Mouse (Mus musculus) fibroblast of lung, adult 2 months (primary cell): Measurements from ENCODE around the gene Acad11.

ENCODE experiments used
- DNase-seq: peaks from one replicate; pipeline ENCODE4 v3.0.0-alpha.2; 2011; ENCODE audit warnings: low read depth

Gene Acad11

GRCm38 (mm10) chr9:104063244-104063961, at the start of gene Acad11:
Gene Acad11, plus strand, starts transcription at chr9:104063377.
- DNase-seq: peak; percentile 94

- peak; percentile 67 for DNase-seq
These were observed 48.7 kb upstream of the Acad11 start for GRCm38 (mm10) chr9:104014526-104014925.

- DNase-seq: no peak
These were observed 42.2 kb upstream of the Acad11 start for GRCm38 (mm10) chr9:104021026-104021425.

GRCm38 (mm10) chr9:104027186-104027585, 36.0 kb upstream of the Acad11 start:
- DNase-seq: no peak

GRCm38 (mm10) chr9:104029861-104030260, 33.3 kb upstream of the Acad11 start:
- no peak for DNase-seq

- no peak for DNase-seq
These were observed 28.9 kb upstream of the Acad11 start for GRCm38 (mm10) chr9:104034231-104034630.

- DNase-seq: no peak
These were observed 28.5 kb upstream of the Acad11 start for GRCm38 (mm10) chr9:104034718-104035117.

- peak; percentile 27 for DNase-seq
These were observed 27.7 kb upstream of the Acad11 start for GRCm38 (mm10) chr9:104035261-104036015.

GRCm38 (mm10) chr9:104038266-104038665, 24.9 kb upstream of the Acad11 start:
- DNase-seq: no peak

GRCm38 (mm10) chr9:104039031-104039695, 24.0 kb upstream of the Acad11 start:
- no peak for DNase-seq

- DNase-seq: no peak
These were observed 23.4 kb upstream of the Acad11 start for GRCm38 (mm10) chr9:104039742-104040141.

- DNase-seq: no peak
These were observed 22.8 kb upstream of the Acad11 start, which contains the start of gene Gm28305 for GRCm38 (mm10) chr9:104040362-104040761. Gene Gm28305, plus strand, starts transcription at chr9:104040662.

- DNase-seq: no peak
These were observed 19.5 kb upstream of the Acad11 start for GRCm38 (mm10) chr9:104043676-104044075.

- DNase-seq: no peak
These were observed 12.1 kb upstream of the Acad11 start for GRCm38 (mm10) chr9:104051028-104051427.

GRCm38 (mm10) chr9:104062430-104063243, 540 bp upstream of the Acad11 start, which contains the start of gene Uba5:
Gene Uba5, minus strand, starts transcription at chr9:104063134.
- DNase-seq: no peak

GRCm38 (mm10) chr9:104064571-104064970, 1.4 kb downstream of the Acad11 start:
- no peak for DNase-seq

- no peak for DNase-seq
These were observed 7.1 kb downstream of the Acad11 start for GRCm38 (mm10) chr9:104070241-104070640.

GRCm38 (mm10) chr9:104070863-104071604, 7.9 kb downstream of the Acad11 start:
- no peak for DNase-seq

GRCm38 (mm10) chr9:104075808-104076207, 12.6 kb downstream of the Acad11 start:
- DNase-seq: no peak

GRCm38 (mm10) chr9:104078780-104079179, 15.6 kb downstream of the Acad11 start:
- no peak for DNase-seq

- no peak for DNase-seq
These were observed 16.2 kb downstream of the Acad11 start for GRCm38 (mm10) chr9:104079379-104079778.
